Mouse (Mus musculus) urinary bladder, postnatal 25 days (tissue): ENCODE results near the gene Foxc1.

Source experiments
- DNase-seq: peaks from one replicate; pipeline ENCODE4 v3.0.0; 2022; ENCODE audit warnings: low spot score

Foxc1 gene

GRCm38 (mm10) chr13:31806428-31806832 is at the start of gene Foxc1:
Gene Foxc1, plus strand, starts transcription at chr13:31806633.
- DNase-seq = peak; percentile 79

DNA sequence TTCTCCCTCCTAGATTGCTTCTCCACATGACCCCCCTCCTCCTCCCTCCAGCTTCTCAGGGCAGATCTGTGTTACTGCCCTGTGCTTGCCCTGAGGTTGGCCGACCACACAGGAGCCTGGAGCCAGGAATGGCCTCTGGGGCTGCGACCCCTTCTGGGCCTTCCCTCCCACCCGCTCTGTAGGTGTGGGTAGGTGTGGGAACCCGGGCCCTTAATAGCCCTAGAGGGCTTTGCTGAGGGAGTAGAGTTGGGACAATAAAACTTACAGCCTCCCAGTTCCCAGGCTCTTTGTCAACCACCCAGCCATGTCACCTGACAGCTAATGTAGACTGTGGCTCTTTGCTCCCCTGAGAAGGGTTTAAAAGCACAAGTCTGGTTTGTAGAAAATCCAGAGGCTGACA is 46.0 kb upstream of the Foxc1 start:
- no peak for DNase-seq

GRCm38 (mm10) chr13:31761057-31761456 is 45.4 kb upstream of the Foxc1 start:
- DNase-seq = no peak

DNA sequence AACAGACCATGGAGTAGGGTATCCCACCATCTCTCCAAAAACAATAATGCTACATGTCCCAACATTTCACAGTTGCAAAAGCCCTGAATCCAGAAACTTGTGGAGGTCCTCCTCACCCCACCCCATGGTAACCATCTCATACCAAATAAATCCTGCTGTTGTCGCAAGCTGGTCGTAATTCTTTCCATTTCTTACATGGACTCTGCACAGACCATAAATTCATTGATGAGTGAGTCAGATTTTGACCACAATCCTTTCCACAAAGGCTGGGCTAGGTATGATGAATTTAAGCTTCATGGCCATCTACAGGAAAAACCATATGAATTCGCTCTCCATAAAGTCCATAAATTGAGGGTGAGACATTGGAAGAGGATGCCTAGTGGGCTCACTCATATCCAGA is 42.0 kb upstream of the Foxc1 start:
- no peak for DNase-seq

GRCm38 (mm10) chr13:31765564-31765963 is 40.9 kb upstream of the Foxc1 start:
- DNase-seq = no peak

GRCm38 (mm10) chr13:31772882-31773281 is 33.6 kb upstream of the Foxc1 start:
- no peak for DNase-seq

DNA sequence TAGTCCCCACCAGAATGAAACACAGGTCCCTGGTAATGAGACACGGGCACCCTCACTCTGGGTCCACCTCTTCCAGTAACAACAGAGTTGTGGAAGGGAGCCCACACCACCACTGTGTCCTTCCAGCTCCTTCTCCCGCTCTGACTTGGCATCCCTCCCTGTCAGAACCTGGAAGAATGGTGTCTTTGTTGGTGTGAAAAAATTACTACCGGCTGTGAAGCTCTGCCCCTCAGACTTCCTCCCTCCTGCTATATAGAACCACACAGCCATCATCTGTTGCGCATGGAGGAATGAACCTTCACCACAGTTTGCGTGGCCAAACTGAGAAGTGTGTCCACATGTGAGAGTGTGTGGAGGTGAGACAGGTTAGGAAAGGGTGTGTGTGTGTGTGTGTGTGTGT is 30.7 kb upstream of the Foxc1 start:
- DNase-seq = no peak

DNA sequence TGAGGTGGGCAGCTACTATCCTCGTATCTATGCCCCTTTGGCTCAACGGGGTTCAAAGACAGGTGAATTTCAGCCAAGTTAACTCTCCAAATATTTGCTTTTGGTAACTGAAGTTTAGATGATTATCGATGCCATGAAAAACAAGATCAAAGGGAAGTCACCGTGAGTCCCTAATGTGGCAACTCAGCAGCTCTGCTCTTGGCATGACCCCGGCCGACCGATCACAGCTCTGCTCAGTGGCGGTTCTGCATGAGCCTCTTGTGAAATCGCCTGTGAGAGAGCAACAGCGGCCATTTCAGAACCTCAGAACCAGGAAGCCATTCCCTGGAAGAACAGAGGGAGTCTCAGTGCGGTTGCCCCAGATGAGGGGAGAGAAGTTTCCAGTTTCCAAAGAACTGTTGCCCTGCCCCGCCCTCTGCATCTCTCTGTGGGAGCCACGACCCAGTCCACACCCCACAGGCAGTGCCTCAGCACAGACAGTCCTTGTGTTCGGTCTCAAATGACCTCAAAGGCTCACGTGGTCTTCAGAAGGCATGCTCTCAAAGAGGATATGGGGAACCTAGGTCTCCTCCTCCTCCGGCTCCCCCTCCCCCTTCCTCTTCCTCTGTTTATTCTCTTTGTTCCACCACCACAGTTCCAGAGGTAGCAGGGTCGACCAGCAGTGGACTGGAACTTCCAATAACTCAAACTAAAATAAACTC is 27.0 kb upstream of the Foxc1 start:
- no peak for DNase-seq

- DNase-seq = no peak
These were observed 26.1 kb upstream of the Foxc1 start for GRCm38 (mm10) chr13:31780299-31780698.

GRCm38 (mm10) chr13:31782063-31782462 is 24.4 kb upstream of the Foxc1 start:
- no peak for DNase-seq

- DNase-seq = no peak
These were observed 21.7 kb upstream of the Foxc1 start for GRCm38 (mm10) chr13:31784757-31785156.

DNA sequence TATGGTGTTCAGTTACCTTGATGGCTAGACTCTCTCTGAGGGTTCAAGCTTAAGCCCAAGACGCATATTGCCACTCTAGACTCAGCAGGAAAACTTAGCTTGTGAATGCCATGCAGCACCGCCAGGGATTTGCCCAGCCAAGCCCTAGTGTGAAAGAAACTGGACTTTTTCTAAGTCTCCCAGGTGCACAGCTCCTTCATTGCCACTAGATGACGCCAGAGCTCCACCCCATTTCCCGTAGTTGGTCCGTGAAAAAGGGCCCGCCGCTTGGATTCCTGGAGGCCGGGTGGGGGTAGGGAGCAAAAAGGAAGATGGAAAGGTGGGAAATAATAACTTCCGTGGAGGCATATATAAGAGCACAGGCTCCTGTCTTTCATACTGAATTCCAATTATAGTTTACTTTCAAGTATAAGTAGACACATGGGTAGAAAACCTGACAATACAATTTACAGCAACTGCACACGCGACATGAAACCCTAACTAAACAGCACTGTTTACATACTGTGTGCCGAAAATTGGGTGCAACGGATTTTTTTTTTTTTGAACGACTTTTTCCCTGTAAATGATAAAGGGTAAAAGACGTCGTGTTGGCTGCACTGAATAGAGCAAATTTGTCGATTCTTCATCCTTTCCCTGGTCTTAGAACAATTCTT is 13.8 kb upstream of the Foxc1 start:
- DNase-seq = peak; percentile 50

DNA sequence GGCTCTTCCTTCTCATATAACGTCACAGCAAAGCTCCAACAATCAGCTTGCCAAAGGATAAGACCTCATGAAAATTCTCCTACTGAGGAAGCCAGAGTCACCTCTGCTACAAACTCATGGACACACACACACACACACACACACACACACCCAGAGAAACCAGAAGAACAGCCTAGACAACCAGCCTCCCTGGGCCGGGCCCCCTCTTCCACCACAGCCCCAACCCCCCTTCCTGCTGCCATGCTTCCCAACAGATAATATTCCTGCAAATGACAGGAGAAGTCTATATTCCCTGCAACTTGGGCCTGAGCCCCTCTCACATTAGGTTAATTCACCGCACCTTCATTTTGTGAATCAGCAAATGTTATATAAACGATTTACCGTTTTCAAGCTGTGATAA is 13.3 kb upstream of the Foxc1 start:
- no peak for DNase-seq

- no peak for DNase-seq
These were observed 9.1 kb upstream of the Foxc1 start for GRCm38 (mm10) chr13:31797346-31797745.

GRCm38 (mm10) chr13:31798075-31798474 is 8.4 kb upstream of the Foxc1 start:
- DNase-seq = no peak

DNA sequence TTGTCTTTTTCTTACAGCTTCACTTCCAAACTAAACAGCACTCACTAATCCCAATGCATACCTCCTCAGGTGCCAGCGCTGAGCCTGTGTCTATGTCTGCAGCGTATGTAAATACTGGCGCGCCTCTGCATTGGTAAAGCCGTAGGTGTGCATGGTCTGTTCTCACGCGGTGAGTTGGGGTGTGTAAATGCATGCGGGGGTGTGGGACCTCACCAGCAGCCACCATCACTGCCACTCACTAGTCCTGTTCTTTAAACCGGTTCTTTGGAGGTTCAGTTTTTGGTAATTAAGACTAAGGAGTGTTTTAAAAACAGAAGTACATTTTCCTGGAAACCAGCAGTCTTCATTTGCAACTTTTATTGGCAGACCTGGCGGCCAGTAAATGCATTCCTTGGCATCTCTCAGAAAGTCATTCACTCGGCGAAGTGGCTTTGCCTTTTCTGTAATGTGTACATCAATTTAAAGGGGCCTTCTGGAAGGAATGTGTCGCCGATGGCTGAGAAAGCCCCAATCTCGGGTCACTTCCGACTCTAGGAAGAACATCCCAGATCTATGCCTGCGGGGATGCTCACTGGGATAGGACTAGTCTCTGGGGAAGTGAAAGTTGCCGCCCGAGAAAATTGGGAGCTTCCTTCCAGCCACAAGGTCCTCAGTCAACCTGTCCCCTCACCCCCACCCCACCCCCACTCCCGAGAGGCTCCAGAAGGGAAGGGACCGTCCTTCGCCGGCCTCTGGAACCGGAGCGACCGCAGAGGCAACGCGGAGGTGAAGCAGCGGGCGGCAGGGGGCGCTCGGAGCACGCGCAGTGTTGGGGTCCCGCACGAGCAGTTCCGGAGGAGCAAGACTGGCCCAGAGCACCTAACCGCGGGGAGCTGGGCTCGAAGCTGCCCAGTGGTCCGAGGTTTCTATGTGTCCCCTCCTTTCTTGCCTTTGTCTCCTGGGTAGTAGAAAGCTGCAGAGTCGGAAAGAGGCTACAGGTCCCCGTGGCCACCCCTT is 5.6 kb upstream of the Foxc1 start:
- peak; percentile 92 for DNase-seq

DNA sequence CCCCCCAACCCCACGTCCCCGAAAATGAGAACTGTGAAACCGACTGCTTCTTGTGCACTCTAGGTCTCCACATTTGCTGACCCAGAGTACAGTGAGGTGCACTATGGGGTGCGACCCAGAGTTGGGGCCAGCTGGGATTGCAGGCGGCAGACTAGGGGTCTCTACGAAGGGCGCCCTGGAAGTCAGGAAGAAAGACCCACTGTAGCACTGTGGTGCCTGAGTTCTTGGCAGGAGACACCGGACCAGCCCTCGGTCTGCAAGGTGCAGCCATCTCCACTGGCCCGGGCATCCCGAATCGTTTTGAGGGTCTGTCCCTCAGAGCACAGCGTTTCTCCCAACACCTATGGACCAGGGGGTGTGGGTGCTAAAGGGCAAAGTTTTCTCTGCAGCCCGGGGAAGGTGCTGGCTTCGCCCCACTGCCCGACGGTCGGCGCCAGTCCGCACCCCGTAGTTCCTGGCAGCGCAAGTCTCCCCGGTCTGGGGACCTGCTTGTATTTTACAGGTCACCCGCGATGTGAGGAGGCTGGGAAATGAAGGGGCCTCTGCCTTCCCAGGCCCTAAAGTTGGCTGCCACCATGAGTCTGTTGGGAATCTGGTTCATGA is 4.6 kb upstream of the Foxc1 start:
- DNase-seq = no peak

GRCm38 (mm10) chr13:31802447-31802846 is 4.0 kb upstream of the Foxc1 start:
- no peak for DNase-seq

GRCm38 (mm10) chr13:31803166-31804093 is 3.0 kb upstream of the Foxc1 start:
- no peak for DNase-seq

DNA sequence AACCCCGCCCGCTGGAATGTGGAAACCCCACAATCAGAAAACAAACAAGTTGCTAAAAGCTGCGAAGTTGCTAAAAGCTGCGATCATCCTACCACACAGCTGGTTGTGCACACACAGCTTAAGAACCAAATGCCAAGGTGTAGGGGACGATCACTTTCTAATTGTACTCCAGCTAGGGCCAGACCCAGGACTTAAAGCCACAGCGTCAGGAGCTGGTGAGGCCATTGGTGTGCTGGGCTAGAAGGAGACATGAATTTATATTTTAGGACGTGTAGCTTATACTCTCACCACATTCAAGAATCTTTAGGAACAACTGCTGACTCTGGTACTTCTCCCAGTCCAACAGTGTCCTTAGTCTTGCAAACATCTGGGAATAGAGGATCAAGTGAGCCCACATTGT is 1.9 kb upstream of the Foxc1 start:
- no peak for DNase-seq

GRCm38 (mm10) chr13:31805831-31806427 is 504 bp upstream of the Foxc1 start:
- DNase-seq = peak; percentile 27
